8 mouse cellular contexts compared by ENCODE assay signal in the genomic region with DNA sequence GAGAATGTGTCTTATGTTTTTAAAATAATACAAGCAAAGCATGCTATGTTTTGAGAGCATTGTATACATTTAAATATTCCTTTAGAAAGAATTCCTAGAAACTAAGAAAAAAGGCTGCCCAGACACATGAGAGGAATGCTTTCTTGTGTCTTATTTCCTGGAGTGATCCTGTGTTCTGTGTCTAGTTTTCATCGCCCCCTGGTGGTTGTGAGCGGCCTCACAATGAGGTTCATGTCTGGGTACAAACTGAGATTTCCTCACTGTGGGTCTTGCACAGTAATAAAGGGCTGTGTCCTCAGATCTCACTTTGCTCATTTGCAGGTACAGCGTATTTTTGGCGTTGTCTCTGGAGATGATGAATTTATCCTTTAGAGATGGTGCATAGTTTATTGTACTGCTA.
A peak's percentile ranks its signal among the peaks of the same experiment; 100 is the strongest.
DNase-seq lines count a peak whose midpoint lies in the region; ATAC-seq and TF ChIP-seq lines count a peak whose summit lies in the region.
"Not testable (repeated sequence)": the region's sequence is repeated elsewhere in the genome, so short reads cannot be mapped to it uniquely, and the experiment has no call there.

No protein-coding gene starts in this region.

- 31% methylated on average over 4 of the region's 4 CpGs for WGBS in thymus, adult 2 months

- ATAC-seq in megakaryocyte, adult 5-6 weeks (ENCODE audit: poor library complexity, severe bottlenecking): peak; percentile 79

- not testable (repeated sequence) for TF ChIP-seq POLR2A in thymus, adult 2 months (IDR thresholded peaks at IDR 0.05; ENCODE audit: control insufficient read depth, extremely low read depth, insufficient read depth, low read length, poor library complexity)

- not testable (repeated sequence) for H3K27me3 ChIP-seq in thymus, adult 2 months (ENCODE audit: control insufficient read depth, insufficient read depth, low read length)

- H3K4me3 ChIP-seq in gastrocnemius, adult 2 months; layer of hippocampus, adult 2 months; thymus, adult 2 months (ENCODE audit: control insufficient read depth, insufficient read depth, low read length): not testable (repeated sequence)

- TF ChIP-seq CTCF in gastrocnemius, adult 2 months (IDR thresholded peaks at IDR 0.05): peak; percentile 27; the same call in 1 of the 2 replicates
- peak; percentile 47 for TF ChIP-seq CTCF in layer of hippocampus, adult 2 months (conservative IDR thresholded peaks at IDR 0.05)
- TF ChIP-seq CTCF in thymus, adult 2 months (IDR thresholded peaks at IDR 0.05; ENCODE audit: borderline replicate concordance, control insufficient read depth, extremely low read depth, insufficient read depth, low read length, poor library complexity): not testable (repeated sequence)

- intact Hi-C loops in gastrocnemius, adult 2 months (cut with DNase I): loop anchor here (2.0 kb wide), 1 partner anchor 67 kb away; no protein-coding TSS in a partner anchor

- not testable (repeated sequence) for H3K36me3 ChIP-seq in thymus, adult 2 months (ENCODE audit: control insufficient read depth, insufficient read depth, low read length)

- H3K27ac ChIP-seq in gastrocnemius, adult 2 months; layer of hippocampus, adult 2 months; thymus, adult 2 months (ENCODE audit: control insufficient read depth, insufficient read depth, low read length): not testable (repeated sequence)

- H3K4me1 ChIP-seq in thymus, adult 2 months (replicated peaks; ENCODE audit: control insufficient read depth, insufficient read depth, low read length): not testable (repeated sequence)

- DNase-seq in CD4-positive, CD25-positive, alpha-beta regulatory T cell, adult 2 months (ENCODE audit: low read depth, low spot score): peak; percentile 56
- DNase-seq in T-cell, adult 2 months (ENCODE audit: low spot score): peak; percentile 18
- peak; percentile 6 to 9 for DNase-seq in cerebellum, postnatal 10 days
- DNase-seq in gastrocnemius, adult 2 months; layer of hippocampus, adult 2 months (ENCODE audit: low spot score in 2 of 2): not testable (repeated sequence)
- peak; percentile 31 for DNase-seq in kidney, adult 11 months
- DNase-seq in thymus, adult 2 months: peak; percentile 42
